Mouse (Mus musculus): ENCODE measurements around the gene Atp6v0a4. TPM values are rescaled to one million over a fixed set of nuclear protein-coding genes. Genes with fewer than 3 reads are reported as not detected.

Atp6v0a4 gene
- polyA plus RNA-seq, 1 experiment, result 5.3 TPM

DNA sequence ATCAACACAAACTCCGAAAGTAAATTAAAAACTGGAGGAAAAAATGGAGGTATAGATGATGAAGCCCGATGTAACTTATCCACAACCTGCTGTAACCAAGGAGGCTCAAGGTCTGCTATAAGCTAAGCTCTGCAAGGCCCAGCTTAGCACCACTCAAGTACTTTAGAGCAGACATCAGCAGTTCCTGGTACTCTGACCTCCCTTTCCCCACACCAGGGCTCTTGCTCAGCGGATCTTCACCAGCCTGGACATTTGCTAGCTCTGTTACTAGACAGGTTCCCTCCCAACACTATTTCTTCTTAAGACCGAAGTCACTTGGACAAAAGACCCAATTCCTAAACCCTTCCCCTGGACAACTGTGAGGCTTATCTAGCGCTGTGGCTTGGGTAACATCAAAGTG lies 496 bp upstream of the Atp6v0a4 start:
- no peak for DNase-seq (ENCODE audit: low read depth)

DNA sequence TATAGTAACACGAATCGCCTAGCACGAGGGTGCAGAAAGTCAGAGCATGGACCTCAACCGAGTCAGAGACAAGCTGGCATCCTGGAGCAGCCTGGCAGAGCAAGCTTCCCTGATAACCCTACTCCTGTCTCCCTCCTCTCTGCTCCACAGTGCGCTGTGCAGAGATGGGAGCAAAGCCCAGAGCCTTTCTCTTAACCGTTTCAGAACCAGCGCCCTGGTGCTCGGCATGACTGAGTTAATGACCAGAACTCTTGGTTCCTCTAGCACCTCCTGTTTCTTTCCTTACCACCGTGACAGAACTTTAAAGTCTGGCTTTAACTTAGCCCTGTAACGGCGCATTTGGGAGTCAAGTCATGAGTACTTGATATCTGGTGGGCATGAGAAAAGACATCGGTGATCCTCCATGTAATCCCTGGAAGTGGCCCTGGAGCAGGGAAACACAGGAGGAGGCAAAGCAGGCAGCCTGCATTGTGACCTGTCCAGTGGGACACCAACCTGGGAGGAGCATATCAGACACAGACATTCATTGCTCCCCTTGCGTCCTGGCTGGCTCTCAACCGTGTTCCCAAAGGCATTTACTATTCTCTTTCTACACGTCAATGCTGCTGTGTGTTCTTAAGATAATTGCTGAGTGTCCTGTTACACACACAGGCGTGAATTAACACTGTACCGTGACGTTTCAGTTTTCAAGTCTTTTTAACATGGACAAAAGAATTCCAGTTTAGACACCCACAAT lies 747 bp downstream of the Atp6v0a4 start:
- DNase-seq (ENCODE audit: low read depth), result no peak

DNA sequence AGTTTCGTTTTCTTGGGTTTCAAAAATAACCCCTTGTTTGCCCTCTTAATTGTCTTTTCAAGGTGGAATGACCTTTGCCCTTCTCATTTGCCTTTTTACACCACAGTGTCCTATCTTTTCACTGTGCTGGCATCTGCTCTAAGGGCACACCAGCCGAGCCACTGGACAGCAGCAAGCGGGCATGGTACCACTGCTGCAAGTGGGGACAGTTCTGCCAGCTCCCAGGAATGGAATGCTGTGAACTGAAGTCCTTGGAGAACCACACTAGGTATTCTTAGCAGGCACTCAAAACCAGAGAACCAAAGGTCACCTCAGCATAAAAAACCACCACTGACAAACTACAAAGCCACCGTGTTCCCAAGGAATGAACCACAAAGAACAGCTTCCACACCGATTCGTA lies 1.6 kb downstream of the Atp6v0a4 start:
- no peak for DNase-seq (ENCODE audit: low read depth)

DNA sequence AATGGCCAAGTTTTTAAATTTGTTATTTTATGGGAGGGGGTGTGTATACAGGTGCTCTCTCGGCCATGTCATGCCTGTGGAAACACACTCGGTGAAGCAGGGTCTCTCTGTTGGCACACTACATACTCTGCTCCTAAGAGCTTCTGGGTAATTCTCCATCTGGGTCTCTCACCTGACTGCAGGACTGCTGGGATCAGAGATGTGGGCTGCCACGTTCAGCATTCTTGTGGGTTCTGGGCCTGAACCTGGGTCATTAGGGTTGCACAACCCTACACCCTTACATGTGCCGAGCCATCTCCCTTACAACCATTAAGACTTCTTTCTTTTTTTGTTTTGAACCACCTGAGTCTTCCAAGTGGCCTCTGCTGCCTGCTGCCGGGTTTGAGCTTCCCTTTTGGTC lies 2.5 kb downstream of the Atp6v0a4 start:
- DNase-seq (ENCODE audit: low read depth), result no peak

- no peak for DNase-seq (ENCODE audit: low read depth)
Measured at GRCm38 (mm10) chr6:38120681-38121371, 3.6 kb downstream of the Atp6v0a4 start.

DNA sequence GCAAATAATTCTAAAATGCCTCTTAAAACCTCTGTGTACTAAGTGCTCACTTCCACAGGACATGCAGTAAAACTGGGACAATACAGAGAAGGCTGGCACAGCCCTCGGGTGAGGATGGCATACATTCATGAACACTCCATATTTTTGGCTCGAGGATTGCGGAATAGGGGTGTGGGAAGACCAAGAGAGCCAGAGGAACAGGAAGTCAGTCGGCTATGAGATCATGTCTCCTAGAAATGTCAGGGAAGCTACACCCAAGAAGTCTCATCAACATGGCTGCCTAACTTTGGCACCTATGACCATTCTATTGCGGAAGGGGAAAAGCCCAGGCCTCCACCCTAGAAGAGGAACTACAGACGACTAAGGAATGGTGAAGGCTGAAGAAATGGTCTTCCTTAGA lies 6.0 kb downstream of the Atp6v0a4 start:
- no peak for DNase-seq (ENCODE audit: low read depth)

- no peak for DNase-seq (ENCODE audit: low read depth)
Measured at GRCm38 (mm10) chr6:38116107-38116770, 8.1 kb downstream of the Atp6v0a4 start.

- no peak for DNase-seq (ENCODE audit: low read depth)
Measured at GRCm38 (mm10) chr6:38110859-38111258, 13.5 kb downstream of the Atp6v0a4 start.

DNA sequence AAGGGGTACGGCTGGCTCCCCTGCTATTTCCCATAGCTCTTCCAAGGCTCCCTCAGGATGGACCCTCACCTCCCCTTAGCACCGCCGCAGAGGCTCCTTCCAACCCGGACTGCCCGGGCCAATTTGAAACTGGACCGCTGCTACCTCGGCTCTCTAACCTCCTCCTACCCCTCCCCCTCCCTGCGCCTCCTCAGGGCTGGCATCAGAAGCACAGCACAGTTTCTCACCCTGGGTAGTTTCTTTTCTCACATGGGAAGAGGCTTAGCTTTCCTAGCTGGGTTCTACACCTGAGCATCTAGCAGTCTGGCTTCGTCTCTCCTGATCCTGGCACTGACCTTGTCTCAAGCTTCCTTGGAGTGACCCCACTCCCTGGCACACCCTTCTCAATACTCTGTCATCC lies 14.5 kb downstream of the Atp6v0a4 start:
- no peak for DNase-seq (ENCODE audit: low read depth)

- DNase-seq (ENCODE audit: low read depth), result no peak
Measured at GRCm38 (mm10) chr6:38109160-38109795, 15.1 kb downstream of the Atp6v0a4 start, which contains the start of gene Tmem213. Tmem213 (plus strand) TSS chr6:38109255.

DNA sequence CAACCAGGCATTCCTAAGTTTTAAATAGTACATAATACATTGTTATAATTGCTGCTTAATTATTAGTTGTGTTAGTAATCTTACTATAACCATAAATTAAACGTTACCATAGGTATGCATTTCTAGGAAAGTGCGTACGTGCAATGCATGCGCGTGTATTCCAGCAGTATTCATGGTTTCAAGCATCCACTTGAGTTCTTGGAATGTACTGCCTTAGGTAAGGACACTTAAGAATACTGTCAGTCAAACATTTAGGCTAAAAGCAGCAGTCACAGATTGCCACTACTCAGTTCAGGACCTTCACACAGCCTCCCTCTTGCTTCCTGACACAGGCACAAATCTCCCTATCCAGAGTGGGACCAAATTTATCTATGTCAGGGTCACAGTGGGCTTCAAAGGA lies 15.9 kb downstream of the Atp6v0a4 start:
- no peak for DNase-seq (ENCODE audit: low read depth)

DNA sequence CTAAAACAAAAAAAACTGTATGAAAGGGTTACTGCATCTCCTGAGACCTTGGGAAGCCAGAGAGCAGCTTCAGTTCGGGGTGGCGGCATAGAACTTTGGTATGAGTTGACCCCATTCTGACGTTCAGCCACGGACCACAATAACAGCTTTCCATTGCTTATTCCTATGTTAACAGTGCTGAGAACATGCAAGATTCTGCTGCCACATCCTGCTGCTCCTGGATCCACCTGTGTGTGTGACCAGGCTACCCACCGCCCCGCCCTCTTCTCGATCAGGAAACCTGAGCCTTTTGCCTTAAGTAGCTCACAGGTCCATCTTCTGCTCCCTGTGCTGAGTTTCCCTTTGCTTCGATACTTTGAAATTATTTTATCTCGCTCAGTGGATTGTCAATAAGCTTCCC lies 18.5 kb downstream of the Atp6v0a4 start:
- no peak for DNase-seq (ENCODE audit: low read depth)

- DNase-seq (ENCODE audit: low read depth), result no peak
Measured at GRCm38 (mm10) chr6:38103775-38104174, 20.6 kb downstream of the Atp6v0a4 start.

DNA sequence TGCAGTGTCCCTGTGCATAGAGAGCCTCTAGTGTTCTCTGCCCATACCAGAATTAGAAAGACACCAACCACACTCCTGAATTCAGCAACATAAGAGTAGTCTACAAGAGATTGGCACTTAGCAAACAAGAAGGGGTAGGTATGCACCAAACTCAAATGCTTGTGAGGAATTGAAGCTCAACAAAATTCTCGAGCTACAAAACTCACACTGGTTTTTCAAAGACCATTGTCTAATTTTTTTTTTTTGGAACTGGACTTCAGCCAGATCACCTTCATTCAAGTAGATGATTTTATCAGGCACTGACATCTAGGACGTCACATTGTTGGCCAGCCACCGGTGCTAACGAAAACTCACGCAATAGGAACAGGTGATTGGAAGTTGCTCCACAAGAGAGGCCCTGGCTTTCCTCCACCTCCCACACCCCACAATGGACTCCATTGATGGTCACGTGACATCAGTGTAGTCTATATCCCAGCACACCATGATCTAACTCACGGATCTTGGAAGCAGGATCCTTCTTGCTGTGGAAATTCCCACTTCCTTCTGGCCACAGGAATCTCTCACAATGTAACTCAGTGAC lies 22.1 kb downstream of the Atp6v0a4 start:
- DNase-seq (ENCODE audit: low read depth), result peak; percentile 51

GRCm38 (mm10) chr6:38096961-38097370 lies 27.4 kb downstream of the Atp6v0a4 start:
- DNase-seq (ENCODE audit: low read depth), result peak; percentile 58

DNA sequence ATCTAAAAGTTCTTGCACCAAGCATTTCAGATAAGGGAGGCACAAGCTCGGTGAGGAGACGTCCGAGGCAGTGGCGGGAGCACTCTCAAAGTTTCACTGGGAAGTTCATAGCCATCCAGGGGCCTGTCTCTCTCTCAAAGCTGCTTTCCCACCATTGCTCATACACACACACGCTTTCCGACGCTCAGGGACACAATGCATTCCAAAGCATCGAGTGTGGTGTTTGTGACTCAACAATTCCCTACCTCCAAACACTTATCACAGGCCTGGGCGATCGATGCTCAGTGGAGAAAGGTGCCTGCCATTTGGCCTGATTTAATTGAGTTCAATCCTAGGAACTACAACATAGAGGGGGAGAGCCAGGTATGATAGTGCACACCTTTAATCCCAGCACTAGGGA lies 29.7 kb downstream of the Atp6v0a4 start:
- DNase-seq (ENCODE audit: low read depth), result no peak

DNA sequence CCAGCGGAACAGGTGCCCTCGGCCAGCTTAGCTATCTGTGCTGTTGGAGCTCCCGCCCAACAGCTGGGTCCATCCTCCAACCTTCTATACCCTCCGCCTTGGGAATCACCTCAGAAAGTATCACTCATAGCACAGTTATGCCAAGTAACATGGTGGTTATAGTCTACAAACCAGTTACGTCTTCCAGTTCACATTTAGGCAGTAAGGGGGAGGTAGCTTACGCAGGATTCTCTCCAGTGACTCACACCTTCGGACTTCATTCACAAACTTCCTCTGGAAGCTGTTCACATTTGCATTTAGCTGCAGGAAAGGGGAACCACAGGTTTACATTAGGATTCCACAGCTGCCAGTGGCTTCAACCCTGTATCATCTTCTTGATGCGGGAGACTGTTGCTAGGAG lies 31.8 kb downstream of the Atp6v0a4 start:
- DNase-seq (ENCODE audit: low read depth), result no peak

DNA sequence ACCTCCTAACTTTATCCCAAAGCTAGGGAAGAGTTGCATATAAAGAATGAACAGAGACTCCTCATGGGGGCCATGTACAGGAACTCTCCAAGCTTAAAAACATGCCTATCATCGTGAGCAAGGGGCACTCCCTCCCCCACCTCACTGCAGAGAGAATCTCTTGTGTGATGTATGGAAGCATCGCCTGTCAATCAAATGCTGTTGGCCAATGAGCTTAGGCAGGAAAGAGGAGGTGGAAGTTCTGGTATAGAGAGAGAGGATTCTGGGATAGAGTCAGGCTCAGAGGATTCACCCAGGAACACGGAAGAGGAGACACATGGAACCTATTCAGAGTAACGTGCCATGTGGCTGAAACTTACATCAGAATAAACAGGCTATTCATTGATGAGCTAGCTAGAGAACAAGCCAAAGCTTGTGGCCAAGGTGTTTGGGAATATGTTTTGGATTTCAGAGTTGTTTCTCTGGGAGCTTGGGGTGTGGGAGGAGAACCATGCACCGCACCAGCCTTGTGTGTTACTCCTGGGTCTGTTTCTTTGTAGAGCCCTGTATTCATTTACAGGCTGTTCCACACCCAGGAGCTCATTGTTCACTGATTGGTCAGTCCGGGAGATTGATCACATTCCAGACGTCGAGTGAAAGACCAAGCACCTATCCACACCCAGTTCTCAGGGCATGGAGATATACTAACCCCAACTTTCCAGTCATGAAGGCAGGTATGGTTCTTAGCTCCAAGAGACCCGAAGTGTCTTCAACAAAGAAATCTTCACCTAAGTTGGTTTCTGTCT lies 37.0 kb downstream of the Atp6v0a4 start:
- no peak for DNase-seq (ENCODE audit: low read depth)

GRCm38 (mm10) chr6:38083204-38083603 lies 41.2 kb downstream of the Atp6v0a4 start:
- DNase-seq (ENCODE audit: low read depth), result no peak

- DNase-seq (ENCODE audit: low read depth), result no peak
Measured at GRCm38 (mm10) chr6:38081727-38082341, 42.6 kb downstream of the Atp6v0a4 start.

DNA sequence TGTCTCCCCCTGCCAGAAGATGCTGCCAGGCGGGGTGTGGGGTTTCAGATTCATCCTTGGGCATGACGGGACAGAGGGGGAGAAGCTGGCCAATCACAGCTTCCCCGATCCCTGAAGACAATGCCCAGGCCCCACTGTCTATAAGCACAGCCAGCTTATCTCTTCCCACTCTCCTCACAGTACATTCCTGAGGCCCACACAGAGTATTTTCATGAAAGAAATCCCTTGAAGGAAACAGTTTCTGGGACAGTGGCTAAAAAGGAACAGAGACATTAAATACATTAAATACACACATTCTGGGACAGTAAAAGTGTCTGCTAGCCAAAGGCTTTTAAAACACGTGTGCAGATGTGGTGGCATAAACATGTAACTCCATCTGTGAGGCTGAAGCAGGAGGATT lies 44.0 kb downstream of the Atp6v0a4 start:
- DNase-seq (ENCODE audit: low read depth), result no peak

Measured in gonadal fat pad, adult 2 months (tissue).